Mouse (Mus musculus) hindbrain, embryonic 11.5 days (tissue): Measurements from ENCODE around the gene Ttyh2. TPM values are rescaled to one million over a fixed set of nuclear protein-coding genes. Genes with fewer than 3 reads are reported as not detected.

Source experiments
- ATAC-seq: fragments of 200-750 bp; cut with Nextera tagmentation; 2 replicates; pipeline ENCODE4 v1.8.0; 2017; ENCODE audit warnings: mild to moderate bottlenecking, moderate TSS enrichment, moderate library complexity; ENCODE audit not compliant: low FRiP score
- DNase-seq: peaks from one replicate; pipeline ENCODE4 v3.0.0-alpha.2; 2015; ENCODE audit warnings: low spot score
- H3K27ac ChIP-seq: fragments of 300-500 bp; sonication (generic); 2 replicates; pipeline ENCODE4 v1.5.1; 2014; ENCODE audit warnings: mild to moderate bottlenecking, low read depth, low read length
- H3K27me3 ChIP-seq: fragments of 300-500 bp; sonication (generic); 2 replicates; pipeline ENCODE4 v1.6.1; 2014; ENCODE audit warnings: mild to moderate bottlenecking, low read length, moderate library complexity, mixed read lengths; ENCODE audit not compliant: control insufficient read depth, insufficient read depth
- H3K36me3 ChIP-seq: fragments of 300-500 bp; sonication (generic); 2 replicates; pipeline ENCODE4 v1.6.1; 2014; ENCODE audit warnings: mild to moderate bottlenecking, low read length, moderate library complexity, mixed read lengths; ENCODE audit not compliant: control insufficient read depth, insufficient read depth
- H3K4me1 ChIP-seq: fragments of 300-500 bp; sonication (generic); replicated peaks from 2 replicates; pipeline ENCODE4 v1.6.1; 2014; ENCODE audit warnings: low read length, mixed read lengths; ENCODE audit not compliant: control insufficient read depth, insufficient read depth
- H3K4me2 ChIP-seq: fragments of 300-500 bp; sonication (generic); replicated peaks from 2 replicates; pipeline ENCODE4 v1.6.1; 2014; ENCODE audit warnings: mild to moderate bottlenecking, low read depth, low read length
- H3K4me3 ChIP-seq: fragments of 300-500 bp; sonication (generic); 2 replicates; pipeline ENCODE4 v1.5.1; 2014; ENCODE audit warnings: low read depth, low read length
- H3K9ac ChIP-seq: fragments of 300-500 bp; sonication (generic); 2 replicates; pipeline ENCODE4 v1.6.1; 2014; ENCODE audit warnings: low read depth, low read length
- H3K9me3 ChIP-seq: fragments of 300-500 bp; sonication (generic); 2 replicates; pipeline ENCODE4 v1.6.1; 2016; ENCODE audit warnings: low read length; ENCODE audit not compliant: control insufficient read depth
- WGBS: fragments of 180-500 bp; shearing (Covaris S2); extraction: QIAGEN DNeasy Blood & Tissue Kit; methylation state at CpG from one replicate; pipeline ENCODE4 v1.1.7; 2014; 5-methylcytosine and 5-hydroxymethylcytosine counted together
- polyA plus RNA-seq: library from polyadenylated mRNA; unstranded; fragments of >200 nt; fragmentation: Nextera tagmentation; extraction: Ambion mirVana; gene quantifications from 2 replicates; pipeline ENCODE4 v1.2.1, GENCODE M21; 2014

Gene Ttyh2
- polyA plus RNA-seq, 1 experiment from 2014 or later = 16.0 TPM

- Histone ChIP-seq H3K4me3 (no peak overlapping the region), H3K4me1 (peaks cover 9% of the 10 kb centered on the region; the same call in 1 of the 2 replicates), H3K27ac (no peak overlapping the region), H3K27me3 (peaks cover 2% of the 10 kb centered on the region; the same call in 1 of the 2 replicates), H3K4me2 (no peak overlapping the region), H3K9me3 (no peaks in the 10 kb centered on the region), H3K9ac (no peak overlapping the region), H3K36me3 (no peaks in the 10 kb centered on the region)
- ATAC-seq (no peak), DNase-seq (no peak)
- 55% methylated on average over 10 of the region's 10 CpGs for WGBS
These were observed 36.5 kb upstream of the Ttyh2 start for GRCm38 (mm10) chr11:114638647-114639290.

- WGBS = 1% methylated on average over 19 of the region's 19 CpGs
- Histone ChIP-seq H3K4me2 (peak overlapping the region; percentile 35), H3K27ac (no peak overlapping the region), H3K4me3 (no peak overlapping the region), H3K36me3 (no peaks in the 10 kb centered on the region), H3K9me3 (no peaks in the 10 kb centered on the region), H3K27me3 (peaks cover 2% of the 10 kb centered on the region; the same call in 1 of the 2 replicates), H3K4me1 (peaks cover 9% of the 10 kb centered on the region; the same call in 1 of the 2 replicates), H3K9ac (no peak overlapping the region)
- ATAC-seq (0 out of 2 replicates have a peak, but pooled peaks have one; percentile 15), DNase-seq (peak; percentile 55)
These were observed 35.5 kb upstream of the Ttyh2 start for GRCm38 (mm10) chr11:114639681-114640103.

DNA sequence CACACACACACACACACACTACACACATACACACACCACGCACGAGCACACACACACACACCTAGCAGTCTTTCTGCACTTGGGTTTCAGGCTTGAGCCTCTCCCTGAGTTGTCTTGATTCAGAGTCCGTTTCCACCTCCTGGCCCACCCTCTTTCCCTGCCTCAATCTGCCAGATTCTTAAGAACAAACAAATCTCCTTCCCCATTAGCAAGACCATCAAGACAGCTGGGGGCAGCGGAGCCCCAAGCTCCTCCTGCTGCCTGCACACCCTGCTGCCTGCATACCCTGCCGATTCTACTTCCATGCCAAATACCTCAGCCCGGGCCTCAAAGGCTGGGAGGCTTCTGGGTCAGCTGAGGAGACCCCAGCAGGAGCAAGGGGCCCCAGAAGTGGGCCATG is 34.6 kb upstream of the Ttyh2 start:
- ATAC-seq (no peak), DNase-seq (no peak)
- 39% methylated on average over 6 of the region's 6 CpGs for WGBS
- Histone ChIP-seq H3K36me3 (no peaks in the 10 kb centered on the region), H3K4me2 (no peak overlapping the region), H3K9ac (no peak overlapping the region), H3K27me3 (peaks cover 2% of the 10 kb centered on the region; the same call in 1 of the 2 replicates), H3K9me3 (no peaks in the 10 kb centered on the region), H3K4me1 (peaks cover 9% of the 10 kb centered on the region; the same call in 1 of the 2 replicates), H3K4me3 (no peak overlapping the region), H3K27ac (no peak overlapping the region)

DNA sequence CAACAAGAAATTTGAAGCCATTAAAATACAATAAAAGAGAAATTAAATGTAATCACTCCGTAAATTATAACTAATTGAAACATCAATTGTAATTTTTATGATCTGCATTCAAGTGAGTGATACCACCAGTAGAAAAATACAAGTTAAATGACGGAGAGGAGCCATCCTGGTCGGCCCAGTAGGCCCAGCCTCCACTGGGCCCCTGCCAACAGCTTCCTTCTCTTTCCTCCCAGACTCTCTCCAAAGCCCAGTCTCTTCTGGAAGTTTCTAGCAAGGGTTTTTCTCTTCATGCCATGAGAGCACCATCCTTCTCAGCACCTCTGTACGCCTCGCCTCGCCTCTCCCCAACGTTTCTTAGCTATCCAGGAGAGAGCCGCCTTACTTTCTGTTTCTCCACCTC is 34.1 kb upstream of the Ttyh2 start:
- H3K4me3 ChIP-seq = no peak overlapping the region
- no peaks in the 10 kb centered on the region for H3K9me3 ChIP-seq
- no peak overlapping the region for H3K27ac ChIP-seq
- no peaks in the 10 kb centered on the region for H3K36me3 ChIP-seq
- DNase-seq (no peak), ATAC-seq (no peak)
- no peak overlapping the region for H3K9ac ChIP-seq
- no peak overlapping the region for H3K4me2 ChIP-seq
- peaks cover 9% of the 10 kb centered on the region; the same call in 1 of the 2 replicates for H3K4me1 ChIP-seq
- peaks cover 2% of the 10 kb centered on the region; the same call in 1 of the 2 replicates for H3K27me3 ChIP-seq
- WGBS = 91% methylated on average over 8 of the region's 8 CpGs

DNA sequence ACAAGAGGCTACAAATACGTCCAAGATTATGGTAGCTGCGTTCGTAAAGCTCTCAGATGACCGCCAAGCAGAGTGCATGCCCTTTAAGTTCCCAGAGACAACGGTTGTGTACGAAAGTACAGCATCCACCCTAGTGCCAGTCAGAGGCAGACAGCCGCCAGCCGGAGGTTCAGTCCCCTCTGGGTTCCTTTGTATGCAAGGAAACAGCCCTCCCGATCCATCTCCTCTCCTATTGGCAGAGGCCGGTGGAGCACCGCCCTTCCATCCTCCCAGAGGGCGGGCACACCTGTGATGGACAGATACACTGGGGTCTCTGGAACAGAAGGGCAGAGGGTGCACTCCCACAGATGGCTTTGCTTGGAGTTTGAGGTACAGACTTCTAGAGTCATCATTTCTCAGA is 33.0 kb upstream of the Ttyh2 start:
- Histone ChIP-seq H3K36me3 (no peaks in the 10 kb centered on the region), H3K4me2 (no peak overlapping the region), H3K9me3 (no peaks in the 10 kb centered on the region), H3K4me1 (peaks cover 7% of the 10 kb centered on the region; the same call in 1 of the 2 replicates), H3K27ac (no peak overlapping the region), H3K9ac (no peak overlapping the region), H3K27me3 (peaks cover 2% of the 10 kb centered on the region; the same call in 1 of the 2 replicates), H3K4me3 (no peak overlapping the region)
- ATAC-seq (peak; percentile 59; the same call in 1 of the 2 replicates), DNase-seq (peak; percentile 42)
- 59% methylated on average over 12 of the region's 12 CpGs for WGBS

DNA sequence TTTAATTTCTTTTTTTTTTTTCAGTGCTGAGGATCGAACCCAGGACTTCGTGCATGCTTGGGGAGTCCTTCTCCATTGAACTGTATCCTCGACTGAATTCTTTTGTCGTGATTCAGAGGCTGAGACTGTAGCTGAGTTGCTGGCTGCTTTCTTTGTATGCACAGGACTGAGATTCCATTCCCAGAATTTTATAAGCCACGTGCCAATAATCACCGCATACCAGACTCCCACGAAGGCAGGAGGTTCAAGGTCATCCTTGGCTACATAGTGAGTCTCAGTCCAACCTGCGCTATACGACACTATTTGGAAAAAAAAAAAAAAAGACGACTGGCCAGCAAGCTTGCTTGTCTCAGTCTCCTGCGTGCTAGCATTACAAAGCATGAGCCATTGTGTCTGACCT is 32.3 kb upstream of the Ttyh2 start:
- H3K9ac ChIP-seq = no peak overlapping the region
- H3K9me3 ChIP-seq = no peaks in the 10 kb centered on the region
- H3K4me2 ChIP-seq = no peak overlapping the region
- ATAC-seq = no peak
- no peak for DNase-seq
- H3K36me3 ChIP-seq = no peaks in the 10 kb centered on the region
- H3K27ac ChIP-seq = no peak overlapping the region
- 88% methylated on average over 11 of the region's 11 CpGs for WGBS
- peaks cover 7% of the 10 kb centered on the region; the same call in 1 of the 2 replicates for H3K4me1 ChIP-seq
- peaks cover 2% of the 10 kb centered on the region; the same call in 1 of the 2 replicates for H3K27me3 ChIP-seq
- no peak overlapping the region for H3K4me3 ChIP-seq

GRCm38 (mm10) chr11:114644122-114644521 is 31.1 kb upstream of the Ttyh2 start:
- WGBS = 44% methylated on average over 2 of the region's 2 CpGs
- H3K9me3 ChIP-seq = no peaks in the 10 kb centered on the region
- H3K4me2 ChIP-seq = no peak overlapping the region
- ATAC-seq (no peak), DNase-seq (no peak)
- no peaks in the 10 kb centered on the region for H3K36me3 ChIP-seq
- H3K27ac ChIP-seq = no peak overlapping the region
- H3K9ac ChIP-seq = no peak overlapping the region
- no peak overlapping the region for H3K4me3 ChIP-seq
- H3K27me3 ChIP-seq = peaks cover 2% of the 10 kb centered on the region; the same call in 1 of the 2 replicates
- H3K4me1 ChIP-seq = peaks cover 7% of the 10 kb centered on the region; the same call in 1 of the 2 replicates

- Histone ChIP-seq H3K9ac (no peak overlapping the region), H3K27me3 (no peaks in the 10 kb centered on the region), H3K4me1 (no peaks in the 10 kb centered on the region), H3K36me3 (no peaks in the 10 kb centered on the region), H3K27ac (no peak overlapping the region), H3K4me3 (no peak overlapping the region), H3K4me2 (no peak overlapping the region), H3K9me3 (no peaks in the 10 kb centered on the region)
- ATAC-seq = no peak
- WGBS = 69% methylated on average over 4 of the region's 4 CpGs
- no peak for DNase-seq
These were observed 25.7 kb upstream of the Ttyh2 start for GRCm38 (mm10) chr11:114649510-114649909.

DNA sequence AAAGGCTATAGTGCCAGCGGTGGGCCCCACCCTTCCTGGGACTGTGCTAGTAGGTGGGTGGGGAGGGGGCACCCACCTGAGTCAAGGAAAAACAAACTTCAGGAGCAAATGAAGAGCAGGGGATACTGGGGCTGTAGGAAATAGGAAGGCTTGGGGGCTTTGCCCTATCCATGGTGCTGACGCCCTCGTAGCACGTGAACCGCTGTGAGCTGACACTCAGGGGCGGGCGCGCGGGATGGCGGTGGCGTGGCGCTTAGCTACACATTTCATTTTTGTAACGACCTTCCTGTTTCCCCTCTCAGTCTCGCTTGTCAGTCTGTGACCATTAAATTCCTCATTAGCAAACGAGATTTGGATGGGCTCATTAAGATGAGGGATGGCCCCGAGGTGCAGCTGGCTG is 22.7 kb upstream of the Ttyh2 start:
- no peak overlapping the region for H3K4me2 ChIP-seq
- H3K4me1 ChIP-seq = no peaks in the 10 kb centered on the region
- WGBS = 10% methylated on average over 16 of the region's 16 CpGs
- no peaks in the 10 kb centered on the region for H3K27me3 ChIP-seq
- H3K4me3 ChIP-seq = no peak overlapping the region
- H3K9ac ChIP-seq = no peak overlapping the region
- no peaks in the 10 kb centered on the region for H3K9me3 ChIP-seq
- no peak overlapping the region for H3K27ac ChIP-seq
- DNase-seq = no peak
- H3K36me3 ChIP-seq = no peaks in the 10 kb centered on the region
- no peak for ATAC-seq
